Mouse (Mus musculus): Measurements from ENCODE around the gene Micu1. TPM values are rescaled to one million over a fixed set of nuclear protein-coding genes. Genes with fewer than 3 reads are reported as not detected.

Micu1 gene
- total RNA-seq, 4 experiments from 2014 or later = 20.9 to 27.4 (median 22.2) TPM

DNA sequence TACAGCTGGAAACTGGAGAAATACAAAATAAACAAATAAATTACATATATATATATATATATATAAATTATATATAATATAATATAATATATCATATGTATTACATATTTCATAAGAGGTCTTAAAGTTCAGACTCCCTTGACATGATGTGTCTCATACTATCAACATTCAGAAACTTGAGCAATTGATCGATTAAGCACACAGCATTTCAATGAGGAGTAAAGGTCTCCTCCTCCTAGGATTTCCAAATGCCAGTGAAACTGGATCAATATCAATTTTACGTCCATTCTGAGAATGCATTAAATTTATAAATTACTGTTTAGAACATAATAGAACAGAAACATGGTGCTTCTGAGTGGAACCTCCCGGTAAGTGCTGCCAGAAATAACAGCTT, 71.9 kb downstream of the Micu1 start:
- DNase-seq (ENCODE audit: low spot score) = no peak

DNA sequence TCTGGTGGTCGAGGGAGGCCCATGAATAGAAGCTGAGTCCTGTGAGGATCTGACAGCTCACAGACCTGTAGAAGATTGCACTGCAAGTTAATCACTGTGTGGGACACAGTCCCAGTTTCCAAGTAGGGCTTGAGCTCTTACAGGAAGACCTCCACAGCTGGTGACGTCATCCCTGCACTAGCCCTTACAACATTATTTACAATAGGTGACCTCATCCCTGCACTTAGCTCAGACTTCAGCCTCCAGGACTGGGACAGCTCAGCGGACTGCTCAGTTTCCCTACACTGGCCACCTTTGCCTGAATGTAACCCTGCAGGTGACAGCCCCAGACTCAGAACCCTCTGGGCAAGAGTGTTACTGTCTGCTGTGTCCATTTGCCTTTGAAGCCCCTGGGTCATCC, 75.0 kb downstream of the Micu1 start:
- no peak for DNase-seq (ENCODE audit: low spot score)

DNA sequence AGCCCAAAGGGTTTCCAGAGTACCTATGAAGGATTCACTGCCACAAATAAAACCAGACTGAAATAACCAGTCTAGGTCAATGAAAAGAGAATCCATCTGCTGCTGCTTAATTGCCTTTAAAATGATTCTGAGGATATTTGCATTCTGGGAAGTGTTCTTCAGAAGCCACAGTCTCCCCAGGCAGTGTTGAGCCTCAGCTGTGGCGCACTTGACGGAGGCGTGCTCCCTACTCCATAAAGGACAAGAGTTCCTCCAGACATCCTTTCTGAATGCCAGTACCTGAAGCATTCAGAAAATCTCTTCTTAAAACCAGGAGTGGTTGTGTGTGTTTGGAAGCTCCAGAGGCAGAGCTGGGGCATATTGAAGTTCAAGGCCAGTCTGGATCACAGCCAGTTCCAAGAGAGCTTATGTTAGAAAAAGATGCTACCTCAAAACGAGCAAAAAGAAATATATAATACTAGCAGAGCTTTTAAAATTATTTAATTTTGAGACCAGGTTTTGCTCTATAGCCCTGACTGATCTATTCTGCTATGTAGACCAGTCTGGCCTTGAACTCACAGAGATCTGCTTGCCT, 75.9 kb downstream of the Micu1 start:
- DNase-seq (ENCODE audit: low spot score) = no peak

DNA sequence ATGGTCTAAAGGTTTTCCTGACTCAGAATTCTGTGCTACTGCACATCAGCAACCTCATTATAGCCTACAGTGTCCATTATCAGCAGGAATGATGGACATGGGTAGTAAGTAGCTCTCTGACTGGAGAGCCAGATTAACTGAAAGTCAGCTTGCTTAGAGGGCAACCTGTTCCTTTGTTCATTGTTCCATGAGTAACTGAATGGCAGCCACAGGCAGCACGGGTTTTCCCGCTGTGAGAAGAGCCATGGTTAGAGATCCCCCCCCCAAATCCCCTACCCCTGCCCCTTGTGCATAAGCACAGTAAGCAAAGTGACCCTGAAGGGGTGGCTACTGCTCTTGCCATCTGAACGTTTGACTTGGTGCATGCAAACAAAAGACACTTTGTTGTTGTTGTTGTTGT, 78.4 kb downstream of the Micu1 start:
- DNase-seq (ENCODE audit: low spot score) = no peak

DNA sequence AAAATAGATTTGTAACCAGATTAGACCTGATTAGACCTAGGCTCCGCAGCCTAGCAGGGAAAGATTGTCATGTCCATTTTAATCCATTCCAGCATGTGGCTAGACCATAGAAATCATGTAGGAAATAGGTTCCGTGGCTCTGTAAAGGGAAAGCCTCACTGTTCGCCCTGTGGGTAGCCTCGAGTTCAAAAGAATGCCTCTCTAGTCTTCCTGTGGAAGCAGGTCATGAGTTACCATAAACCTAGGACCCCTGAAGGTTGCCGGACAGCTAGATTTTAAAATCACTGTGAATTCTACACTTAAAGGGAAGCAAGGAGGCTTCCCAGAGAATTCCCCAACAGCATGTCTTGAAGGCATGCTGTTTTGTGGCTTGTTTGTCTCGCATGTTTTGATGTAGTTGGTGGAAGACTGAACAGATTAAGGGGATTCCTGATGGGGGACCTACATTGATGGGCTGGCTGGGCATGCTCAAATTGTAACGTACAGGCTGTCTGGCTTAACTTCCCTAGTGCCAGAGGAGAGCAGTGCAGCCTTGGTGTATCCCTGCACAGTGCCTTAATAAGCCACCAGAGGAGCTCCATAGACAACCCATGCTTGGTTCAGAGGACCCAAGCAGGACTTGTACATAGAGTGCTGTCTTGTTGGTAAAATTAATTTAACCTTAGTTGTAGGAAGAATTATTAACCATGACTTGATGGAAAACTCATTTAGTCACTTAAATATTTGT, 79.1 kb downstream of the Micu1 start:
- no peak for DNase-seq (ENCODE audit: low spot score)

DNA sequence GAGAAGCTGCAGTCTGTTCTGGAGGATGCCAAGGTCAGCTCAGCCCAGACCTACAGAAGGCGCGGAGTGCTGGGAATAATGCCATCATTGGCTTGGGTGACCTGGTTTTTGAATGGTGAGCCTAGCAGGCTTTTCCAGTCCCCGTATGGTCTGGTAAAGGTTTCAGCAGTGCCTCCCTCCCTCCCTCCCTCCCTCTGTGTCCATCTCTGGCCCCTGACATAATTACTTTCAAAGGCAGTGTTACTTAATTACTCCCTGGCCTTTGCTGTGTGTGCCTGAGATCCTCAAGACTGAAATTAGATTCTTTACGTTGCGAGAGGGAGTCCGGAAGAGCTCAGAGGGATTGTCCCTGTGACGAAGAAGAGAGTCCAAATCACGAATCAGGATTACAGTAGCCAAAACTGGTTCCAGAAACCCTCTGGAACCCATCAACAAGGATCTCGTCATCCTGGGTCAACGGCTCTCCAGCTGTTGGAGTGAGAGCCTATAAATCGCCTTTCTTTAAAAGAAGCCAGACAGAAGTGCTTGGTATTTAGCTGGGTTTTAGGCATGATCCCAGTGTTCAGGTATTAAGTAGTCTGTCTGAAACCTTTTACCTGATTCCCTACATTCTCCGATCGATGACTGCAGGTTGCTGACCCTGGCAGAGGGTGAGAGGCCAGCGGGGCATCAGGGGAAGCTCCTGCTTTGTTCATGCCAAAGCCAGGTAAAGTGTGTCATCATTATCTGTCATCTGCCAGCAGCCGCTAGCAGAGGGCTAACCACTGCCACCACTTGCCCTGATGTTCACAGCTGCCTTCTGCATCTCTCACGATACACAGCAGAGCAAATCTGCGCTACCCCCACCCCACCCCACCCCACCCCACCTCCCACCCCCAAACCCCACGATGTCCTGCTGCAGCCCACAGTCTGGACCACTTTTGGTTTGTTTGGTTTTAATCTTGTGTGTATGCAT, 82.7 kb downstream of the Micu1 start:
- DNase-seq (ENCODE audit: low spot score) = no peak

DNA sequence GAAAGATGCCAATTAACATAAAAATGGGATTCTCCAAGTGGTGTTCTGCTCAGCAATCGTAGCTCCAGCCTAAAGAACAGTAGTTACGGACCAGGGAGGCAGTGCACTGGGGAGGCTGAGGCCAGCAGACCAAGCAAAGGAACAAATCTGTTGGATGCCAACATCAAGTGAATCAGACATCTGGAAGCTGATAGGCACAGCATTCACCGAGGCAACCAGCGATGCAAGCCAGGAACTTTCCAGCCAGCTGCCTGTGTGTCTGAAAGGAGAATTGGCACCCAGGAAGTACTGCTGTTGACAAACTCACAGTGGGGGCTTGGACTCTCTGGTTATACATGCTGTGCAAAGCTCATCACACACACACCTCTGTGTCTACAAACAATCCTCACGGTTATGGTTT, 84.0 kb downstream of the Micu1 start:
- DNase-seq (ENCODE audit: low spot score) = no peak

DNA sequence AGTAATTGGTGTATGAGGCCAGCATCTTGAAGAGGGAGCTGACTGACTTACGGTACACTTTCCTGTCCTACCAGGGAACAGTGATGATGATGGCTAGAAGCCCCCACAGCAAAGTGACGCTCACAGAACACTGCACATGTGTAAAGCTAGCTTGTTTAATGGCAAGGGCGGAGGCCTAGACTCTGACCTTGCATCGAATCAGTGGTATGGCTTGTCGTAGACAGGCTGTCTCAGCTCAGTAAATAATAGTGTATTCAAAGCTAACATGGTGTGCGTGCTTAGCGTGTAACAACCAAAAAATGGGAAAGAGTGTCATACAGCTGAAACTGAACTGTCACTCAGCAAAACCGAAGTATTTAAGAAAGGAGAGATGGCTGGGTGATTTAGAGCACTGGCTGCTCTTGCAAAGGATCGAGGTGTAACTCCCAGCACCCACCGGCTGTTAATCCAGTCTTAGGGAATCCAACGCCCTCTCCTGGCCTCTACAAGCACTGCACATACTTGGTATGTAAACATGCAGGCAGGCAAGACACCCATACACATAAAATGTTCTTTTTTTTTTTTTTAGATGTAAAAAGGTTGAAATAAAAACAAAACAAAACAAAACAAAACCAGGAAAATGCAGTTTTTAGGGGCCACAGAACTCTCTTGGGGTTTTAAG, 85.0 kb downstream of the Micu1 start:
- no peak for DNase-seq (ENCODE audit: low spot score)

DNA sequence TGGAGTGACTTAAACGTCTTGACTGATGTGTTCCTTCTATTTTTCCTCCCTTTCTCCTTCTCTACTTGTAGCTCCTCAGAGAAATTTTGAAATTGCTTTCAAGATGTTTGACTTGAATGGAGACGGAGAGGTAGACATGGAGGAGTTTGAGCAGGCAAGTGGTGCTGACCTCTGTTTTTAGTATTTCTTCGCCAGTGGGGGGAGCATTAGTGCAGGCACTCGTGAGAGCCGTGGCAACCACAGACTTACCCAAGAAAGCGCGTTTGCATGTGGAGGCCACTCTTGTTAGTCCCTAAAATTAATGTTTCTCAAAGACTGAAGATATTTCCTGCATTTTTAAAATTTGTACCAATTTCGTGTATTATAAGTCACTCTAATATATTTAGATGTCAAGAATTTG, 85.6 kb downstream of the Micu1 start:
- no peak for DNase-seq (ENCODE audit: low spot score)

DNA sequence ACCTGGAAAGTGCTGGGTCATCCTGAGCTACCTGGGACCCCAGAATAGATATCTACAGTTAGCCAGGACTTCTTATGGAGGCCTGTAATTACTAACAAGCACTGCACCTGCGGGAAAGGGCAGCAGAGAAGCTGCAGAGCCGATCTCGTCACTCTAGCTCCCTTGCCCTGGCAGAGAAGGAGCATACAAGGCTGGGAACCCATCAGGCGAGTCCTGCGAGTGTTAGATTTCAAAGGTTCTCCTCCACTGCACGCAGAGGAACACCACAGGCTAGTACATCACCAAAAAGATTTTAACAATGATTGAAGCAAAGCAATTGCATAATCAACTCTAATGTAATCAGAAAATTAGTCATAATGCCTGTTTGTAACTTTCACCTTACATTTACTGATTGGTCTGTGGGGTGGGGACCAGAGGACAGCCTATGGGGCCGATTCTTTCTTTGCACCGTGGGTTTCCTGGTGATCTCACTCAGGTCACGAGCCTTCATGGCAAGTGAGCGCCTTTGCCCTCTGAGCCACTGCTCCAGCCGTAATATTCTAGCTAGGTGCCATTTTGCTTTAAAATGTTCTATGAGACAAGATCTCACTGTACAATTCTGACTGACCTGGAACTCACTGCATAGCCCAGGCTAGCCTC, 88.1 kb downstream of the Micu1 start:
- no peak for DNase-seq (ENCODE audit: low spot score)

DNA sequence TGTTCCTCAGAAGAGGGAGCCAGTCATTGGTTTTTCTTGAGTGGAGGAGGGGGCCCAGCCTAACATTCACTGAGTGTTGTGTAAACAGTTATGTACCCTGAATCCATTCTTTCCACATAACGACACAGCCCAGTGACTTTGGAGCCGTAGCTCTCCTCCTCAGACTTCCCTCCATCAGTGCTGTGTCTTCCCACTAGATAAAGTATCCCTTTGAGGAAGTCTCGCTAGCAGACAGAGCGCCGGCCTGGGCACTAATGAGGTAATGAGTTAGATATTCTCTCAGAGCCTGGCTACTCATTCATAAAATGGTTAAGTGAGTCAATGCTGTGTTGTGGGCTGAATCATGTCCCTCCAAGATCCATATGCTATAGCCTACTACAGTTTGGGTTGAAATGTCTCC, 89.6 kb downstream of the Micu1 start:
- DNase-seq (ENCODE audit: low spot score) = no peak

DNA sequence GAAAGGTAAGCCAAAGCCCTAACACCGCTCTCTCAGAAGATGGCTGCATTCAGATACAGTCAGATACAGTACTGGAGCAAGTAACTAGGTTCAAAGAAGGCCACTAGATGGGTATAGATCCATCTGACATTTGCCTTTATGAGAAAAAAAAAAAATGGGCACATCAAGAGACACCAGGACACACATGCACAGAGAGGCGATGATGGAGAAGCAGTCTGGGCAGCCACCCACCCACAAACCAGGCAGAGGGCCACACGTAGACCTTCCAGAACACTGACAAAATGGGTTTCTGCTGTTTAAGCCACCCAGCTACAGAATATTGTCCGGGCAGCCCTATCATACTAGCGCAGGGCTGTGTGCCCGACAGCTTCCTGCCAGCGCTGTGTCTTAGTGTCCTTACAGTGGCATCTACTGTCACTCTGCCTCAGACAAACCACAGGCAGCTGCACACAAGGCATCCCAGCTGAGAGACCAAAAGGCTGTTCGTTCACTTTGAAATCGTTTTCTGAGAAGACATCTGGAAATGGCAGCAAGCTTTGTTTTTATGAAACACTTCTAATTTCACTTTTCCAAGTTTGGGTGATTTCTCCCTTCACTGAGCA, 90.4 kb downstream of the Micu1 start:
- DNase-seq (ENCODE audit: low spot score) = no peak

DNA sequence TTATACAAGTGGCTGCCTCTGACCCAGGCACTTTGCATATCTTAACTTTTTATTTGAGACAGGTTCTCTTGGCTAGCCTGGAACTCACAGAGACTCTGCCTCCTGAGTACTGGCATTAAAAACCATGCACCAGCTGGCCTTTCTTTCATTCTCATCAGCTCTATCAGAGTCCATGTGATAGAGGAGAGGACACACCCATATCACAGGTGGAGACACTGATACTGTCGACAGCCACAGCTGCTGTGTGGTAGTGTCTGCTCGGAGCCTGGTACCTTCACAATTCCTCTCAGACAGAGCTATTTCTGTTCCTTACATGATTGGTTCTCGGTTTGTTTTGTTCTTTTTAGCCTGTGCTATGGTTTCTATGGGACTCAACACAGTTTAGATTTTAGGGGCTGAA, 91.2 kb downstream of the Micu1 start:
- DNase-seq (ENCODE audit: low spot score) = no peak

DNA sequence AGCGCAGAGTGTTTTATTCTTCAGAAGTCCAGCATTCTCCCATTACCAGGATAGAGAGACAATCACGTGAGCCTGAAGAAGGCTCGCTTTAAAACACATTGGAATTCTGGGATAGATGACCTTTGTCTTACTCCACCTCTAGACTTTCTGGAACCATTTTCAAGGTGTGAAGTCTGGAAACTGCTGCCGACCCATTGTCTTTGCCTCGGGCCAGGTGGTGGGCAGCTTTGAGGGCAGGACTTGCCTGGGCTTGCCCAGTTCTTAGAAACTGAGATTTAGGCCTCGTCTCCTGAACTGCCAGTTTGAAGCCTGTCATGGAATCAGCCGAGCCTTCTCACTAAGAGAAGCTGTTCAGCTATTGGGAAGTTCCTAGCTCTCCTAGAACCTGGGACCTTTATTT, 92.8 kb downstream of the Micu1 start:
- DNase-seq (ENCODE audit: low spot score) = no peak

DNA sequence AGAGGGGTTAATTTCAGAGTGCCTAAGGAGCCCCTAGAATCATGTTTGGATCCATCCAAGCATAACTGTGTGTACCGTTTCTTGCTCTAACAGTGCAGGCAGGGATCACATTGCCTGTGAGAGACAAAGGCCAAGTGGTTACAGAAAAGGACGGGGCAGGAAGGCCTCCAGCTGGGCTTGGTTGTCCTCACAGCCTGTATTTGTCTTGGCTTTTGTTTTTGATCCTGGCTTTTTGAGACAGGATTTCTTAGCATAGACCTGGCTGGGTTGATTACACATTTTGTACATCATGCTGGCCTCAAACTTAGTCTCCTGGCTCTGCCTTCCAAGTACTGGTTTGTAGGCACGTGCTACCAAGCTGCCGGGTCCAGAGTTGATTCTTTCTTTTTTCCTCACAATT, 93.6 kb downstream of the Micu1 start:
- no peak for DNase-seq (ENCODE audit: low spot score)

DNA sequence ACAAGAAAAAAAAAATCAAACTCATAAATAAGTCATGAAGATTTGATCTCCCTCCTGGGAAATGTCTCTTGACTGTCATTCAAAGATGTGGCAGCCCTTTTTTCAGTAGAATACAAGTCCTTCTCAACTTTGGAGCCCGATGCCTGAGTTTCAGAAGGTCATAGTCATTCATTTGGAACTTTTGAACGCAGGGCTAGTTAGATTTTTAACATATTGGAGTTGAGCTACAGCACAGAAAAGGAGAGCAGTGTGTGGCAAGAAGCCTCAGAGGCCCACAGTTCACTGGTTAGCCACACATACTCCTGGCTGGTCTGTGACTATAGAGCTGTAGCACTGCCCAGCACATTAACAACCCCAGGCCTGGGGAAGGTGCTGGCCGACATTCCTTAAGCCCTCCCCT, 96.1 kb downstream of the Micu1 start:
- DNase-seq (ENCODE audit: low spot score) = no peak

DNA sequence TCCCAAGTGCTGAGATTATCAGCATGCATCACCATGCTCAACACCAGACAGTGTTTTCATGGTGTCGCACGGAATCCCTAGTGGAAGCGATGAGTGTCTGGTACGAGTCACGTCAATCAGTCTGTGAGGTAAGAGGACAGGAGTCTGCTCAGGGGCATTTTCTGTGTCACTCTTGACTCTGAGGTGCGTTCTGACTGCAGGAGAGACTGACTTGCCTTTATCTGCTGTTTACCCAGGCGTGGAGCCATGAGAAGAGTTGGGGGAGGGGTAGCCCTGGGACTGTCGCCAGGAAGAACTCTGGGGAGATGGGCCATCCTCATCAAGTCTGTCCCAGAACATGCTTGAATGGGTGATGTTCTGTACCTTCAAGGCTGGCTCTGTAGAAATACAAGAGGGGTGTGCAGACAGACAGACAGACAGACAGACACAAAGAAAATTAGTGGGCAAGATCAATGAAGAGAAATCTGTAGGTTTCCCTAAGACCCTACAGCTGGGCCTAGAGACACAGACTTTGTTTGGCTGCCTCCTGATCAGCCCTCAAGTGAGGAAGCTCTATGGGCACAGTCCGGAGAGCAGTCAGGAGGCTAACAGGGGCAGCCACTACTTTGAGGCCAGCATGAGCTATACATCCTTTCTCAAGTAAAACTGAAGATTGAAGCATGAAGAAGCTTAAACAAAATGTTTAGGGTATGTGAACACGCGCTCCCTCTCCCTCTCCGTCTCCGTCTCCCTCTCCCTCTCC, 97.2 kb downstream of the Micu1 start:
- peak; percentile 24 for DNase-seq (ENCODE audit: low spot score)

DNA sequence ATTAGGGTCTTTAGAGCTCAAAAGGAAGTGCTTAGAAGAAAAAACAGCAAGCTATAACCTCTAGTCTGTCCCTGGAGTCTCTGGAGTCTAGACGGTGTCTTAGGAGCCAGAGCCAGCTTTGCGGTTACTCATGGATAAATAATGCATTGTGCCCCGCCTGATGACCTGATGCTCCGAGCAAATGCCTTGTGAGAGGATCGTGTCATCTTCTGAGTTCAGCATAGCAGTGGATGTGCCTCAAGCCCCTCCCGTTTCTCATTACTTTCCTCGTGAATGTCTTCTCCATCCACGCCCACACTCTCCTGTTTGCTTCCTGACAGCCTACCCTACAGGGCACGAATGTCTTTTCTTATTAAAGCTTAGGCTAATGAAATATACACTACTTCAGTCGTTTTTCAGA, 97.9 kb downstream of the Micu1 start:
- DNase-seq (ENCODE audit: low spot score) = no peak

DNA sequence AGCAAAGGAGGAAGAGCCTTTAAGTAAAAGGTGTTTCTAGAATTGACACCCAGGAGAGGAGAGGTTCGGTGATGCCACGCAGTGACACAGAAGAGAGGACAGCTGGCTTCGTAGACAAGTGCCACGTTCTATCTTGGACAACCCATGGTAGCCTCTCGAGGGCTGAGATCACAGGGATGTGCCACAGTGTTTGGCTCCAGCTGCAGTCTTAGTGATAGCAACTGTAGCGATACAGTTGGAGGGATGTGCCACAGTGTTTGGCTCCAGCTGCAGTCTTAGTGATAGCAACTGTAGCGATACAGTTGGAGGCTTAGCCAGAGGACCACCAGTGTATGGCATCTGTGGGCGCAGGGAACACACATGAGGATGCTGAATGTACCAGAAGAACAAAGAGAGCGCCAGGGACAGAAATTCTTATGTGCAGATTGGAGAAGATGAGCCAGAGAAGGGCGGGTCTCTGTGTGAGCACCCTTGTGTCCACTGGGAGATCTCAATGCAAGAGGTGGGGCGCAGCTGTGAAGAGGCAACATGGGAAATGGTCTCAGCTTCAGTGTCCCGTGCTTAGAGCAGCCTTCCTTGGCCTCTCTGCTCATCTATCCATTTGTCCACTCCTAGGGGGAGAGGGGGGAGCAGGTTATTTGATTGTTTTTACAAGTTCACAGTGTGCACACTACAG, 98.7 kb downstream of the Micu1 start:
- DNase-seq (ENCODE audit: low spot score) = no peak

DNA sequence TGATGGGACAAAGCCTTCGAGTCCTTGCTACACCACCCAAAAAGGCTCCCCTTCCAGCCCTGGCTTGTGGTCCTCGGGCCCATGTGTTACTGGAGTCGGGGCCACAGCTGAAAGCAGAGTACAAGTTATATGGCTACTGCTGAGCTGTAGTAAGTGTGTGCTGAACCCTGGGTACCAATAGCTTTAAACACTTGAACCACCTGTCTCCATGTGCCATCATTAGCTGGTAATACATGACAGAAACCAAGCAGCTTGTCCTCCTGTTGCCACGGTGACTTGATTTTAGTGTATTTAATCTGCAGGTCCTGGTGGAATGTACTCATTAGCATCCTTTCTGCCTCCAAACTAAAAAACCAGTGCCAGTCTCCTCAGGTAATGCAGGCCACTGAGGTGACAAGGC, 106.4 kb downstream of the Micu1 start:
- no peak for DNase-seq (ENCODE audit: low spot score)
